Mouse (Mus musculus) thymus, adult 2 months (tissue): ENCODE results near the gene Gpx6.

Experiments used
- CTCF ChIP-seq: fragments of 200-500 bp; IDR thresholded peaks from 2 replicates; pipeline ENCODE4 v1.5.1; 2012; ENCODE audit warnings: mild to moderate bottlenecking, control low read depth, low read length, moderate library complexity, borderline replicate concordance; ENCODE audit not compliant: control insufficient read depth, poor library complexity, insufficient read depth; ENCODE audit errors: extremely low read depth
- POLR2A ChIP-seq: fragments of 200-500 bp; IDR thresholded peaks from 2 replicates; pipeline ENCODE4 v1.6.1; 2012; ENCODE audit warnings: mild to moderate bottlenecking, low read length, control low read depth, moderate library complexity; ENCODE audit not compliant: control insufficient read depth, poor library complexity, insufficient read depth; ENCODE audit errors: extremely low read depth

- TF ChIP-seq CTCF (no peak), POLR2A (no peak)
Measured at GRCm38 (mm10) chr13:21313903-21314302, 2.0 kb downstream of the Gpx6 start.
